Mouse (Mus musculus) liver, embryonic 16.5 days (tissue): ENCODE results near the gene Cep170. TPM values are rescaled to one million over a fixed set of nuclear protein-coding genes. Genes with fewer than 3 reads are reported as not detected.

Source experiments
- ATAC-seq: fragments of 200-750 bp; cut with Nextera tagmentation; 2 replicates; pipeline ENCODE4 v1.8.0; 2017; ENCODE audit warnings: low read depth, mild to moderate bottlenecking, moderate number of reproducible peaks, moderate library complexity
- H3K27ac ChIP-seq: fragments of 300-500 bp; sonication (generic); 2 replicates; pipeline ENCODE4 v1.5.1; 2014; ENCODE audit warnings: mild to moderate bottlenecking, low read length
- H3K27me3 ChIP-seq: fragments of 300-500 bp; sonication (generic); 2 replicates; pipeline ENCODE4 v1.6.1; 2014; ENCODE audit warnings: low read depth, low read length, mixed read lengths; ENCODE audit not compliant: control insufficient read depth, insufficient read depth
- H3K36me3 ChIP-seq: fragments of 300-500 bp; sonication (generic); 2 replicates; pipeline ENCODE4 v1.6.1; 2014; ENCODE audit warnings: mild to moderate bottlenecking; ENCODE audit not compliant: control insufficient read depth, insufficient read depth
- H3K4me1 ChIP-seq: fragments of 300-500 bp; sonication (generic); 2 replicates; pipeline ENCODE4 v1.6.1; 2014; ENCODE audit warnings: low read depth, low read length, mixed read lengths; ENCODE audit not compliant: control insufficient read depth
- H3K4me2 ChIP-seq: fragments of 300-500 bp; sonication (generic); 2 replicates; pipeline ENCODE4 v1.6.1; 2014; ENCODE audit warnings: low read depth, low read length, mixed read lengths
- H3K4me3 ChIP-seq: fragments of 300-500 bp; sonication (generic); 2 replicates; pipeline ENCODE4 v1.5.1; 2014; ENCODE audit warnings: low read depth, mild to moderate bottlenecking, low read length
- H3K9ac ChIP-seq: fragments of 300-500 bp; sonication (generic); 2 replicates; pipeline ENCODE4 v1.6.1; 2014; ENCODE audit warnings: low read depth, low read length
- H3K9me3 ChIP-seq: fragments of 300-500 bp; sonication (generic); replicated peaks from 2 replicates; pipeline ENCODE4 v1.6.1; 2016; ENCODE audit warnings: low read length; ENCODE audit not compliant: control insufficient read depth
- WGBS: fragments of 180-500 bp; shearing (Covaris S2); extraction: QIAGEN DNeasy Blood & Tissue Kit; methylation state at CpG from one replicate; pipeline ENCODE4 v1.1.7; 2014; ENCODE audit not compliant: insufficient replicate concordance; 5-methylcytosine and 5-hydroxymethylcytosine counted together
- polyA plus RNA-seq: library from polyadenylated mRNA; unstranded; fragments of >200 nt; fragmentation: Nextera tagmentation; extraction: Ambion mirVana; gene quantifications from 2 replicates; pipeline ENCODE4 v1.2.1, GENCODE M21; 2015

The Cep170 gene
- polyA plus RNA-seq, 1 experiment from 2014 or later: 6.4 TPM

- Histone ChIP-seq H3K4me2 (no peak overlapping the region), H3K9me3 (no peaks in the 10 kb centered on the region), H3K4me1 (peaks cover 35% of the 10 kb centered on the region), H3K27ac (peak overlapping the region; percentile 39), H3K9ac (no peak overlapping the region), H3K27me3 (no peaks in the 10 kb centered on the region), H3K4me3 (no peak overlapping the region), H3K36me3 (no peaks in the 10 kb centered on the region)
- 40% methylated on average over 2 of the region's 2 CpGs for WGBS
- no peak for ATAC-seq
Observed at GRCm38 (mm10) chr1:176818147-176818546, 4.3 kb upstream of the Cep170 start.

GRCm38 (mm10) chr1:176816728-176817127 is 2.9 kb upstream of the Cep170 start:
- H3K27ac ChIP-seq: no peak overlapping the region
- WGBS: 58% methylated on average over 4 of the region's 4 CpGs
- H3K36me3 ChIP-seq: no peaks in the 10 kb centered on the region
- no peak overlapping the region for H3K9ac ChIP-seq
- no peaks in the 10 kb centered on the region for H3K27me3 ChIP-seq
- no peak overlapping the region for H3K4me2 ChIP-seq
- no peak overlapping the region for H3K4me3 ChIP-seq
- H3K4me1 ChIP-seq: peaks cover 32% of the 10 kb centered on the region
- H3K9me3 ChIP-seq: no peaks in the 10 kb centered on the region
- no peak for ATAC-seq

- peak within 1 kb of the TSS; percentile 97 for H3K4me3 ChIP-seq
- ATAC-seq: peak; percentile 91
- H3K4me2 ChIP-seq: peak within 1 kb of the TSS; percentile 83
- H3K9ac ChIP-seq: peak within 1 kb of the TSS; percentile 96
- no peaks in the 10 kb centered on the region for H3K9me3 ChIP-seq
- H3K4me1 ChIP-seq: peaks cover 26% of the 10 kb centered on the region
- no peaks in the 10 kb centered on the region for H3K27me3 ChIP-seq
- no peaks in the 10 kb centered on the region for H3K36me3 ChIP-seq
- peak within 1 kb of the TSS; percentile 98 for H3K27ac ChIP-seq
- under 1% methylated on average over 25 of the region's 25 CpGs for WGBS
Observed at GRCm38 (mm10) chr1:176814591-176815062, 760 bp upstream of the Cep170 start, which contains the start of gene Sdccag8. Gene Sdccag8 (plus strand): TSS chr1:176814660.

DNA sequence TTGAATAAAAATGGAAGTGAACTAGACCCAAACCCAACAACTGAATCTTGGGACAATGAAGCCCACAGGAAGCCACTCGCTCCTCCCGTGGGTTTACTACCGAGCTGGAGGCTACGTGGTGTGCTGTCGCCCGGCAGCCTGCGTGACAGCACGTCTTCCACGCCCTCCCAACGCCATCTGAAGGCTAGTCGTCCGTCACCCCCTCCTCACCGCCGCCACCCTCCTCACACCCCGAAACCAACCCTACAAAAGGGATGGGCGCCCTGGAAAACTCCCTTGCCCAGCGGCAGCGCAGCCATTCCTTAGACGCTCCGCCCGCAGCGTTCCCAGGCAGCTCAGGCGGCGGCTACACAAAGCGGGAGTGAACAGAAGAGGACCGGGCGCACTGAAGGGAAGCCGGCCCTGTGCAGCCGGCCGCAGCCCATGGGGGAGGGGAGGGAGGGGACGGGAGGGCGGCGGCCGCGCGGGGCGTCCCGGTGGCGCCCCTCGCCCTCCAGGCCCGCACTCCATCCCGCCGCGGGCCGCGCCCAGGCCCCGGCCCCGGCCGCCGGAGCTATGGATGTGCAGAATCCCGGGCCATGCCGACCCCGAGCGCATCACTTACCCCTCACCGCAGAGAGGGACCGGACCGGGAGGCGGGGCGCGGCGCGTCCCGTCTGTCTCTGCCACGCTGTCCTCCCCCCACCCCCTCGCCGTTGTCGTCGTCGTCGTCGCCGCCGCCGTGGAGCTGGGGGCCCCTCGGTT is 403 bp downstream of the Cep170 start:
- WGBS: under 1% methylated on average over 71 of the region's 75 CpGs
- Histone ChIP-seq H3K9ac (peak overlapping the region; percentile 96), H3K27ac (peak overlapping the region; percentile 98)

GRCm38 (mm10) chr1:176812491-176813291 is 1.2 kb downstream of the Cep170 start:
- WGBS: 11% methylated on average over 11 of the region's 11 CpGs
- H3K4me2 ChIP-seq: peak overlapping the region; percentile 83
- peak overlapping the region; percentile 97 for H3K4me3 ChIP-seq
- H3K9me3 ChIP-seq: no peaks in the 10 kb centered on the region
- H3K9ac ChIP-seq: peak overlapping the region; percentile 96
- no peaks in the 10 kb centered on the region for H3K27me3 ChIP-seq
- ATAC-seq: no peak
- H3K36me3 ChIP-seq: no peaks in the 10 kb centered on the region
- H3K4me1 ChIP-seq: peaks cover 14% of the 10 kb centered on the region
- peak overlapping the region; percentile 98 for H3K27ac ChIP-seq

More for the DNA sequence above, 403 bp downstream of the Cep170 start:
- Histone ChIP-seq H3K9me3 (no peaks in the 10 kb centered on the region), H3K4me2 (peak overlapping the region; percentile 83), H3K4me1 (peaks cover 22% of the 10 kb centered on the region), H3K4me3 (peak overlapping the region; percentile 97), H3K27me3 (no peaks in the 10 kb centered on the region), H3K36me3 (no peaks in the 10 kb centered on the region)
- peak; percentile 51 for ATAC-seq

- H3K4me2 ChIP-seq: peak overlapping the region; percentile 83; the same call in 1 of the 2 replicates
- no peaks in the 10 kb centered on the region for H3K9me3 ChIP-seq
- H3K36me3 ChIP-seq: no peaks in the 10 kb centered on the region
- no peak overlapping the region for H3K27ac ChIP-seq
- WGBS: 74% methylated on average over 3 of the region's 3 CpGs
- no peak for ATAC-seq
- peaks cover 14% of the 10 kb centered on the region for H3K4me1 ChIP-seq
- no peaks in the 10 kb centered on the region for H3K27me3 ChIP-seq
- no peak overlapping the region for H3K4me3 ChIP-seq
- no peak overlapping the region for H3K9ac ChIP-seq
Observed at GRCm38 (mm10) chr1:176811892-176812291, 2.0 kb downstream of the Cep170 start.

DNA sequence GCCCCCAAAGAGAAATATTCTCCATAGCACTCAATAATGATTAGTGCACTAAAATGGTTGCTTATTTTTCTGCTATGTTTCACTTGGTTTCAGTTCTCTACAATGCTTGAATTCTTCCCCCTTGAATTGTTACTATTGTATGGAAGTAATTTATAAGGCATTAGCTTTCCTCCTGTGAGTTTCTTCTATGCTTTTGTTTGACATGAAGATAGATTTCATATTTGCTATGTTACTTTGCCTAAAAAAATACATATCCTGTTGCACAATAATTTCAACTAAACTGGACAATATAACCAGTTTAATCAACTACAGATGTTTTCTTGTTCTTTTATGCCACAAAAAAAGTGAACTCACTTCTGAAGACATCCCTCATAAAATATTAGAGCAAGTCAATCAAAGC is 3.7 kb downstream of the Cep170 start:
- H3K9me3 ChIP-seq: no peaks in the 10 kb centered on the region
- H3K27me3 ChIP-seq: no peaks in the 10 kb centered on the region
- H3K4me1 ChIP-seq: peaks cover 14% of the 10 kb centered on the region
- no peaks in the 10 kb centered on the region for H3K36me3 ChIP-seq
- H3K27ac ChIP-seq: no peak overlapping the region
- H3K4me3 ChIP-seq: no peak overlapping the region
- no peak overlapping the region for H3K9ac ChIP-seq
- no peak overlapping the region for H3K4me2 ChIP-seq
- ATAC-seq: no peak

- WGBS: 28% methylated on average over 2 of the region's 2 CpGs
- Histone ChIP-seq H3K4me2 (no peak overlapping the region), H3K4me1 (no peaks in the 10 kb centered on the region), H3K9ac (no peak overlapping the region), H3K9me3 (no peaks in the 10 kb centered on the region), H3K27me3 (no peaks in the 10 kb centered on the region), H3K27ac (no peak overlapping the region), H3K4me3 (no peak overlapping the region), H3K36me3 (no peaks in the 10 kb centered on the region)
- ATAC-seq: no peak
Observed at GRCm38 (mm10) chr1:176800728-176801365, 13.0 kb downstream of the Cep170 start.
